Mouse (Mus musculus) effector memory CD4-positive, alpha-beta T cell, adult 5 months (primary cell): ENCODE measurements around the gene Gm8005. TPM values are rescaled to one million over a fixed set of nuclear protein-coding genes. Genes with fewer than 3 reads are reported as not detected.

ENCODE experiments used
- polyA plus RNA-seq: library from polyadenylated mRNA; unstranded; fragments of 100-300 nt; shearing (Covaris generic); gene quantifications from one replicate; pipeline ENCODE4 v1.2.1, GENCODE M21; 2017

The Gm8005 gene
- polyA plus RNA-seq: not detected

DNA sequence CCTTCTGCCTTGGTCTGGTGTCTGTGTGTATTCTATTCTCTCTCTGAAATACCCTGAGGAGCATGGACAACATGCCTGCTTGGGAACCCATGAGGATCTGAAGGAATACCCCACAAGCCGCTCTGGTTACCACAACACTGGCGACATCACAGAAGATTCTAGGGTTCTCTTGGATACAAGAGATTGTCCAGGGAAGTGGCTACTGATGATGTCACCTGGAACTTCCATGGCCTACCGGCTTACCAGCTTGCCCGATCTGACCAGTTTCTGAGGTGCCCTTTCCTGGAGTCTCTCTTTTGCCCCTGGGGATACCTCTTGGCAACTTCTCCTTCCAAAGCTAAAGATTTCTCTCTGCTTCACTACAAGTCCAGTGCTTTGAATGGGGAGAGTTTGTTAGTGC is at the start of gene Gm8005:
Gene Gm8005 (minus strand): TSS at position 101 of the 400 bp plus-strand sequence.

DNA sequence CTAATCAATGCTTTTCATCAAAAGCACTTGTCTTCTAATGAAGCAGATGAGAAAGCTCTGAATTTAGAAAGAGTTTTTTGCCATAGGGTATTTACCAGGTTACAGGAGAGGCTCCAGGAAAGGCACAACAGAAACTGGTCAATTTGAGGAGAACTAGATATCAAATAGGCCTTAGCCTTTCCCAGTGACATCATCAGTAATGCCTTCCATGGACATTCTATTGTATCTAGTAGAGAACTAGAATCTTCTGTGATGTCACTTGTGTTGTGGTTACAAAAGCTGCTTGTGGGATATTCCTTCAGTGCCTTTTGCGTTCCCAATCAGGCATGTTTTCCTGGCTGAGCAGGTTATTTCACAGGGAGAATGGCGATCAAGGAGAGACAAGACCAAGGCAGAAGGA is 24.1 kb upstream of the Gm8005 start, which contains the start of gene Gm8011:
Gene Gm8011 (plus strand): TSS at position 301 of the 400 bp plus-strand sequence.

Other genes with a start within 250 kb of the Gm8005 start
- not detected for gene Gm3573, start 248.9 kb downstream of the Gm8005 start, polyA plus RNA-seq
- gene Gm17026, start 179.6 kb downstream of the Gm8005 start, polyA plus RNA-seq: not detected
- not detected for gene Gm9611, start 142.3 kb downstream of the Gm8005 start, polyA plus RNA-seq
- gene Gm7995, start 129.5 kb downstream of the Gm8005 start, polyA plus RNA-seq: not detected
- not detected for gene Gm8011, start 24.2 kb upstream of the Gm8005 start, polyA plus RNA-seq
- gene Gm8020, start 62.7 kb upstream of the Gm8005 start, polyA plus RNA-seq: not detected
- gene Gm8024, start 84.6 kb upstream of the Gm8005 start, polyA plus RNA-seq: not detected
- gene Gm17124, start 160.2 kb upstream of the Gm8005 start, polyA plus RNA-seq: not detected
- gene Gm3633, start 202.2 kb upstream of the Gm8005 start, polyA plus RNA-seq: not detected
- gene Gm10378, start 216.3 kb upstream of the Gm8005 start, polyA plus RNA-seq: not detected